Mouse (Mus musculus) hindbrain, postnatal 0 days (tissue): ENCODE results near the gene Rnf186. TPM values are rescaled to one million over a fixed set of nuclear protein-coding genes. Genes with fewer than 3 reads are reported as not detected.
A peak's percentile ranks its signal among the peaks of the same experiment; 100 is the strongest.

Experiments
- ATAC-seq: fragments of 200-750 bp; cut with Nextera tagmentation; 2 replicates; pipeline ENCODE4 v1.8.0; 2017; ENCODE audit warnings: mild to moderate bottlenecking, moderate TSS enrichment, moderate library complexity
- DNase-seq: peaks from one replicate; pipeline ENCODE4 v3.0.0-alpha.2; 2015; ENCODE audit warnings: low spot score
- H3K27ac ChIP-seq: fragments of 300-500 bp; sonication (generic); 2 replicates; pipeline ENCODE4 v1.5.1; 2014; ENCODE audit warnings: mild to moderate bottlenecking
- H3K27me3 ChIP-seq: fragments of 300-500 bp; sonication (generic); 2 replicates; pipeline ENCODE4 v1.6.1; 2014; ENCODE audit warnings: low read length, mixed read lengths; ENCODE audit not compliant: insufficient read depth
- H3K36me3 ChIP-seq: fragments of 300-500 bp; sonication (generic); 2 replicates; pipeline ENCODE4 v1.6.1; 2014; ENCODE audit warnings: low read length, mixed read lengths; ENCODE audit not compliant: insufficient read depth
- H3K4me1 ChIP-seq: fragments of 300-500 bp; sonication (generic); 2 replicates; pipeline ENCODE4 v1.6.1; 2014; ENCODE audit warnings: antibody characterized with exemption, low read length, mixed read lengths; ENCODE audit not compliant: insufficient read depth
- H3K4me2 ChIP-seq: fragments of 300-500 bp; sonication (generic); 2 replicates; pipeline ENCODE4 v1.6.1; 2014; ENCODE audit warnings: low read depth, mild to moderate bottlenecking, low read length, moderate library complexity, mixed read lengths
- H3K4me3 ChIP-seq: fragments of 300-500 bp; sonication (generic); 2 replicates; pipeline ENCODE4 v1.5.1; 2014; ENCODE audit warnings: low read length
- H3K9ac ChIP-seq: fragments of 300-500 bp; sonication (generic); replicated peaks from 2 replicates; pipeline ENCODE4 v1.6.1; 2014; ENCODE audit warnings: mild to moderate bottlenecking, low read length, moderate library complexity, mixed read lengths
- H3K9me3 ChIP-seq: fragments of 300-500 bp; sonication (generic); 2 replicates; pipeline ENCODE4 v1.6.1; 2016; ENCODE audit warnings: low read length, mixed read lengths
- CTCF ChIP-seq: IDR thresholded peaks from 2 replicates; pipeline ENCODE4 v1.5.1; 2016; ENCODE audit warnings: antibody characterized with exemption, control low read depth, low read depth
- WGBS: fragments of 180-500 bp; shearing (Covaris S2); extraction: QIAGEN DNeasy Blood & Tissue Kit; methylation state at CpG from one replicate; pipeline ENCODE4 v1.1.7; 2014; 5-methylcytosine and 5-hydroxymethylcytosine counted together
- polyA plus RNA-seq: library from polyadenylated mRNA; unstranded; fragments of >200 nt; fragmentation: Nextera tagmentation; extraction: Ambion mirVana; gene quantifications from 2 replicates; pipeline ENCODE4 v1.2.1, GENCODE M21; 2015
- total RNA-seq: library from RNA; depleted of rRNA; stranded (reverse); fragments of >200 nt; gene quantifications from 2 replicates; pipeline ENCODE4 v1.2.3, GENCODE M21; 2014

The Rnf186 gene
- total and polyA plus RNA-seq, 2 experiments from 2014 or later = not detected

DNA sequence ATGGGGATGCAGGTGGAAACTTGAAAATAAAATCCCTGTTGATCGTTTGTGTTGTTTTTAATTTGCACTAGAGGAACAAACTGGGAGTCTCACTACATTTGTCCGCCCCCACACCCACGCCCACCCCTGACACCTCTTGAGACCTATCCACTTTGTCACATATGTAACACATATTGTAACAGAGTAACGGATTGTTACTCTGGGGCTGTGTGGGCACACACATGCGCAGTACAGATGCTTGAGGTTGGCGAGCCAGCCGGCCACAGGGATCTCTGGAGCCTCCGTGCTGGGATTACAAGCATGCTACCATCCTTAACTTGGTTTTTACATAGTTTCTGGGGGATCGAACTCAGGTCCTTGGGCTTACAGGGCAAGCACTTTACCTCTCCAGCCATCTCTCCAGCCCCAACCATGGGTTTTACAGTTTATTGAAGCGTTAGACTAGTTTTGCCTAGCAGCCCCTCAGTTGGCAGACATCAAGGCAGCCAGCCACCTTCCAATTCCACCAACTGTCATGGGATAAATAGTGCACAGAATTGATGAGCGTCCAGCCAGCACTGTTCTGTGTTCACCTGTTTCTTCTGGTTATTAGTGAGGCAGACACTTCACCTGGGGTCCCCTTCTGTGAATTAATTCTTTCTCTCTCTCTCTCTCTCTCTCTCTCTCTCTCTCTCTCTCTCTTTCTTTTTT lies 32.3 kb upstream of the Rnf186 start:
- Histone ChIP-seq H3K9me3 (no peaks in the 10 kb centered on the region), H3K27me3 (no peaks in the 10 kb centered on the region), H3K4me1 (no peaks in the 10 kb centered on the region), H3K27ac (no peak overlapping the region), H3K36me3 (no peaks in the 10 kb centered on the region), H3K4me3 (no peak overlapping the region), H3K4me2 (no peak overlapping the region), H3K9ac (no peak overlapping the region)
- ATAC-seq = no peak
- DNase-seq = no peak
- TF ChIP-seq CTCF = no peak
- 83% methylated on average over 11 of the region's 11 CpGs for WGBS

DNA sequence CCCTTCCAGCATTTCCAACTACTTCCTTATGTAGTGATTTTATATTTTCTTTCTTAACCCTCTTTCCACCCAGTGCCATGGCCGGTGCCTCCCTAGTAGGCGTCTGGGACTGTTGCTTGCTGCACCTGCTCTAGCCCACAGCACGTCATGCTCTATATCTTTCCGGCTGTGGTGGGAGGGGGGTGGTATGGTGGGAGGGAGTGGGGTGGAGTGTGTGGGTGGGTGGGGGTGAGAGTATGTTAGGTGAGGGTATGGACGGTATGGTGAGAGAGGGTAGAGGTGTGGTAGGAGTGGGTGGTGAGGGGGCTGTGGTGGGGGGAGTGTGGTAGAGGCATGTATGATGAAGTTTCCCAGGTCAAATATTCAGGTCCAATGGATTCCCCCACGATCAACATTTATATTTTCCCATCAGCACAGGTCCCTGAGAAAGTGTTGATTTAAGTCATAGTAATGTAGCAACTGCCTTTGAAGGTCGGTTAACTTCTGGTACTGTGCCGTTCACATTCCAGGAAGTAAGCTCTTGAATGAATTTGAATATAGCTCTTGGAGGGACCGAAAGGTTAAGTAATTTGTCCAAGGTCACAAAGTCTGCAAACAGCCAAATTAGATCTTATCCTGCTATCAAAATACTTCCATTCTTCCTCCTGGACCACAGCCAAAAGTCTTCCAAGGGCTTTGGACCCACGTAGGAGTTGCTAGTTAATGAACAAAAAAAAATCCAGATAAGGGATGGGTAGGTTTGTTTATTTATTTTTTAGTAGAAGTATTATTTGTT lies 28.2 kb upstream of the Rnf186 start:
- Histone ChIP-seq H3K4me3 (no peak overlapping the region), H3K4me2 (no peak overlapping the region), H3K27ac (no peak overlapping the region), H3K9me3 (no peaks in the 10 kb centered on the region), H3K4me1 (no peaks in the 10 kb centered on the region), H3K9ac (no peak overlapping the region), H3K27me3 (no peaks in the 10 kb centered on the region), H3K36me3 (no peaks in the 10 kb centered on the region)
- WGBS = 74% methylated on average over 10 of the region's 10 CpGs
- TF ChIP-seq CTCF = no peak
- ATAC-seq (no peak), DNase-seq (no peak)

DNA sequence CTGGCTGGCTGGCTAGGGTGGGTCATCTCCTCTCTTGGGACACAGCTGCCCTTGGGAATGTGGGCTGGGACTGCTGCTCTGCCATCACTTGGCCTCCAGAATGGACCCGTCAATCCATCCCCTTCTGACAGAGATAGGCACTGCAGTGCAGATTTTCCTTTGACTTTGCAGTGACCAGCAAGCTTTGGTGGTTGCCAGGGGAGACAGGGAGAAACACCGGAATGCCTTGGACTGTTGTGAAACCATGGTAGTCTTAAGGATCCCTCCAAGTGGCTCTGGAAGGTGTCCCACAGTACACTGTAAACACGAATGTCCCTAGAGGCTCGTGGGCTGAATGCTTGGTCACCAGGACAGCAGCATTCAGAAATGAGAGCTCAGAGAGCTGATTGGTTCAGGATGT lies 27.4 kb upstream of the Rnf186 start:
- no peak overlapping the region for H3K4me2 ChIP-seq
- no peak for TF ChIP-seq CTCF
- no peaks in the 10 kb centered on the region for H3K9me3 ChIP-seq
- H3K27me3 ChIP-seq = no peaks in the 10 kb centered on the region
- H3K36me3 ChIP-seq = no peaks in the 10 kb centered on the region
- no peak overlapping the region for H3K27ac ChIP-seq
- no peak overlapping the region for H3K4me3 ChIP-seq
- ATAC-seq = no peak
- H3K9ac ChIP-seq = no peak overlapping the region
- DNase-seq = peak; percentile 11
- no peaks in the 10 kb centered on the region for H3K4me1 ChIP-seq
- 24% methylated on average over 4 of the region's 4 CpGs for WGBS

DNA sequence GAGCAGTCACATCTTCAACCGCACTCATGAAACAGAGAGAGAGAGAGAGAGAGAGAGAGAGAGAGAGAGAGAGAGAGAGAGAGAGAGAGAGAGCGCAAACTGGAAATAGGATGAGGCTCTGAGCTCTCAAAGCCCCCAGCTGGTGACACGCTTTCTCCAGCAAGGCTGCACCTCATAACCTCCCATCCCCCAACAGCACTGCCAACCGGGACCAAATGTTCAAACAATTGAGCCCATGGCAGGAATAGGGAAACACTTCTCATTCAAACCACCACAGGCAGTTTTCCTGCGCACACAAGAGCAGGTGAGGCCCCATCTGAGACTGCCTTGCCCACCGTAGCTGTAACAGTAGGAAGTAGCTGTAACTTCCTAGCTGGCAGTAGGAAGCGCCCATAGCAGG lies 25.5 kb upstream of the Rnf186 start:
- H3K9ac ChIP-seq = no peak overlapping the region
- no peaks in the 10 kb centered on the region for H3K36me3 ChIP-seq
- no peaks in the 10 kb centered on the region for H3K9me3 ChIP-seq
- no peak overlapping the region for H3K4me2 ChIP-seq
- no peak for ATAC-seq
- H3K4me1 ChIP-seq = no peaks in the 10 kb centered on the region
- WGBS = 44% methylated on average over 7 of the region's 7 CpGs
- H3K27ac ChIP-seq = no peak overlapping the region
- no peaks in the 10 kb centered on the region for H3K27me3 ChIP-seq
- no peak for TF ChIP-seq CTCF
- peak; percentile 30 for DNase-seq
- H3K4me3 ChIP-seq = no peak overlapping the region

DNA sequence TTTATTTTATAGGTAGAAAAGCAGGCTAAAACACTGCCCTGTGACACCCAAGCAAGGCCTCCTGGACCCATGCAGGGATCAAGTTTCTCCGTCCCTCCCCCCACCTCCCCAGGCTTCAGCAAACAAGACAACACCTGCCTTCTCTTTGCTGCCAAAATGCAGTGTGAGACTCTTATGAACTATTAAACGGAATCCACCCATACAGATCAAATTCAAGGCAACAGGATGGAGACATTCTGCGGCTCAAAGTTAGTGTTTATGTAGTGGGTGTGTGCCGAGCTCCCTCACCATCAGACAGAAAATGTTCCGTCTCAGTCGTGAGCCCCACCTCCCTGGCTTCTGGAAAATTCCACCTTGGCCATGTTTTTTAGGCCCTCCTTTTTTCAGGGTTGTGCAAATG lies 24.9 kb upstream of the Rnf186 start:
- H3K4me2 ChIP-seq = no peak overlapping the region
- H3K4me1 ChIP-seq = no peaks in the 10 kb centered on the region
- no peak for TF ChIP-seq CTCF
- ATAC-seq (no peak), DNase-seq (no peak)
- H3K27ac ChIP-seq = no peak overlapping the region
- no peaks in the 10 kb centered on the region for H3K36me3 ChIP-seq
- no peaks in the 10 kb centered on the region for H3K9me3 ChIP-seq
- no peak overlapping the region for H3K9ac ChIP-seq
- H3K4me3 ChIP-seq = no peak overlapping the region
- H3K27me3 ChIP-seq = no peaks in the 10 kb centered on the region
- WGBS = 56% methylated on average over 6 of the region's 6 CpGs

DNA sequence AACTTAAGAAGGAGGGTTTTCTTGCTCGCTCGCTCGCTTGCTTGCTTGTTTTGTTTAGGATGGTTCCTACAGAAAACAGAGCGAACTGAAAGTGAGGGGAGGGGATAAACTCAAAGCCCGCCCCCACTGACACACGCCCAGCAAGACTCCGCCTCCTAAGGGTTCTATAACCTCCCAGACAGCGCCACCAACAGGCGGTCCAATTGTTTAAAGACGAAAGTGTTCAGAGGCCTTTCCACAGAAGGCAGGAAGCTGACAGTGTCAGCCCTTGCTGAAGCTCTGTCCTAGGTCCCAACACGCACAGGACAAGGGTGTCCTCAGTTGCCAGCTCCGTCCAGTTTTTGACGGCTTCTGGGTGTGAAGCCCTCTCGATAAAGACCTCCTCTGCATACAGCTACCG lies 23.2 kb upstream of the Rnf186 start:
- Histone ChIP-seq H3K9me3 (no peaks in the 10 kb centered on the region), H3K9ac (no peak overlapping the region), H3K4me2 (peak overlapping the region; percentile 33; the same call in 1 of the 2 replicates), H3K27me3 (no peaks in the 10 kb centered on the region), H3K36me3 (no peaks in the 10 kb centered on the region), H3K4me3 (no peak overlapping the region), H3K4me1 (no peaks in the 10 kb centered on the region), H3K27ac (no peak overlapping the region)
- DNase-seq (peak; percentile 68), ATAC-seq (no peak)
- WGBS = 30% methylated on average over 15 of the region's 15 CpGs
- TF ChIP-seq CTCF = peak; percentile 59

DNA sequence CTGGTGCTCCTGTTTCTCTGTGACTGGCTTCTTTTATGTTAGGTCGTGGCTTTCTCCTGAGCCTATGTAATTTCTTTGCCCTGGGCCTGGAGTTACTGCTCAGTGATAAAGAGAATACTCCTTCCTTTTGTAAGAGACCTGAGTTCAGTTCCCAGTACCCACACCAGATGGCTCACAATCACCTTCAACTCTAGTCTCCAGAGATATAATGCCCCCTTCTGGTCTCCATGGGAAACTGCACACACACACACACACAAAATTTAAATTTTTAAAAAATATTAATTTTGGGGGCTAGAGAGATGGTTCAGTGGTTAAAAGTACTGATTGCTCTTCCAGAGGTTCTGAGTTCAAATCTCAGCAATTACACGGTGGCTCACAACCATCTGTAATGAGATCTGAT lies 18.7 kb upstream of the Rnf186 start:
- H3K36me3 ChIP-seq = no peaks in the 10 kb centered on the region
- DNase-seq (no peak), ATAC-seq (no peak)
- H3K4me3 ChIP-seq = no peak overlapping the region
- no peak overlapping the region for H3K4me2 ChIP-seq
- no peaks in the 10 kb centered on the region for H3K9me3 ChIP-seq
- no peak for TF ChIP-seq CTCF
- no peaks in the 10 kb centered on the region for H3K27me3 ChIP-seq
- WGBS = 87% methylated on average over 2 of the region's 2 CpGs
- no peak overlapping the region for H3K9ac ChIP-seq
- H3K27ac ChIP-seq = no peak overlapping the region
- H3K4me1 ChIP-seq = no peaks in the 10 kb centered on the region
